Mouse (Mus musculus): ENCODE measurements around the gene Tfap4. TPM values are rescaled to one million over a fixed set of nuclear protein-coding genes. Genes with fewer than 3 reads are reported as not detected.
"Not testable (repeated sequence)": the region's sequence is repeated elsewhere in the genome, so short reads cannot be mapped to it uniquely, and the experiment has no call there.

The Tfap4 gene
- polyA plus RNA-seq, 1 experiment: 1.9 TPM

DNA sequence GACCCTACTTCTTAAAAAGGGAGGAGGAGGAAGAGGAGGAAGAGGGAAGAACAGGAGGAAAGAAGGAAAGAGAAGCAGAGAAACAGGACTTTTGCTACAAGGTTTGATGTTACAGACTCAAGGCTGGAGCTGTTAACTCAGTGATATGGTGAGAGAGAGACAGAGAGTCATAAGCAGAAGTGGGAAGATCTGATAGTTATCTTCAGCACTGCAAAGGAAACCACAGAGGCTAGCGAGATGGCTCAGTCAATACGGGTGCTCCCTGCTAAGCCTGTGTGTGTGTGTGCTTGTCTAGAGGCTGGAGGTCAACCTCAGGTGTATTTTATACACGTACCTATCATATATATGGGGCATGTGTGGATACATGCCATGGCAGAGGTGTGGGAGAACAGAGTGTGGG lies 24.2 kb upstream of the Tfap4 start:
- no peaks in the 10 kb centered on the region for H3K27me3 ChIP-seq (ENCODE audit: control insufficient read depth, insufficient read depth, low read length)
- peaks cover 7% of the 10 kb centered on the region for H3K4me1 ChIP-seq (ENCODE audit: control insufficient read depth, insufficient read depth, low read length)
- no peak overlapping the region for H3K27ac ChIP-seq (ENCODE audit: control insufficient read depth, insufficient read depth, low read depth, low read length)
- TF ChIP-seq CTCF (IDR thresholded peaks at IDR 0.05; ENCODE audit: control insufficient read depth, insufficient read depth, insufficient replicate concordance, low read depth, low read length): no peak
- H3K36me3 ChIP-seq (ENCODE audit: control insufficient read depth, insufficient read depth, low read length): no peaks in the 10 kb centered on the region
- H3K4me3 ChIP-seq (ENCODE audit: control insufficient read depth, low read depth, low read length): no peak overlapping the region

DNA sequence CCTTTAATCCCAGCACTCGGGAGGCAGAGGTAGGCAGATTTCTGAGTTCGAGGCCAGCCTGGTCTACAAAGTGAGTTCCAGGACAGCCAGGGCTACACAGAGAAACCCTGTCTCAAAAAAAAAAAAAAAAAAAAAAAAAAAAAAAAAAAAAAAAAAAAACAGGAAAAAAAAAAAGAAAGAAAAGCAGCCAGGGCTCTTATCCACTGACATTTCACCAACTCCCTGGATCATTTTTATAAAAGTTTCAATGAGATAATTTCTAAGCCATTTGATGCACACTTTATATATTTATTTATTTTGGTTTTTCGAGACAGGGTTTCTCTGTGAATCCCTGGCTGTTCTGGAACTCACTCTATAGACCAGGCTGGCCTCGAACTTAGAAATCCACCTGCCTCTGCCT lies 21.5 kb upstream of the Tfap4 start:
- H3K4me3 ChIP-seq (ENCODE audit: control insufficient read depth, low read depth, low read length); H3K27me3 ChIP-seq (ENCODE audit: control insufficient read depth, insufficient read depth, low read length); H3K4me1 ChIP-seq (ENCODE audit: control insufficient read depth, insufficient read depth, low read length); H3K27ac ChIP-seq (ENCODE audit: control insufficient read depth, insufficient read depth, low read depth, low read length); H3K36me3 ChIP-seq (ENCODE audit: control insufficient read depth, insufficient read depth, low read length): not testable (repeated sequence)

DNA sequence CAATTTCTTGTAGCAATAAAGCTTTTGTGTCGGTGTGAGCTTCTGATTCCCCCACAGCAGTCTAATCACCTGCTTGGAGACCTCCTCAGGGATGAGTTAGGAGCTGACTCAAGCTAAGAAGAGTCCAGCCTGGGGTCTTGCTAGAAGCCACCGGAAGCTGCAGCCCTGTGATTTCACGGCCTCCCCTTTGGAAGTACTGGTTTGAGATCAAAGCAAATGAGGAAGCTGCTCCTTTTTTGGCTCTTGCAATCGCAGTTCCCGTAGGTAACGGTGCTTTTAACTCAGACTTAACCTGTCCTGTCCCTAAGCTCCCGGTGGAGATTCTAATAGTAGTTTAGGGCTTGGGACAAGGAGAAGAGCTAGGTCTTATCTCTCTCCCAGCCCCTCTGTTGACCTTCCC lies 19.0 kb upstream of the Tfap4 start:
- H3K27ac ChIP-seq (ENCODE audit: control insufficient read depth, insufficient read depth, low read depth, low read length): no peak overlapping the region
- TF ChIP-seq CTCF (IDR thresholded peaks at IDR 0.05; ENCODE audit: control insufficient read depth, insufficient read depth, insufficient replicate concordance, low read depth, low read length): no peak
- no peak for TF ChIP-seq POLR2A (IDR thresholded peaks at IDR 0.05; ENCODE audit: control insufficient read depth, low read depth, low read length)
- H3K4me1 ChIP-seq (ENCODE audit: control insufficient read depth, insufficient read depth, low read length): no peaks in the 10 kb centered on the region
- no peak overlapping the region for H3K4me3 ChIP-seq (ENCODE audit: control insufficient read depth, low read depth, low read length)
- no peaks in the 10 kb centered on the region for H3K27me3 ChIP-seq (ENCODE audit: control insufficient read depth, insufficient read depth, low read length)
- no peaks in the 10 kb centered on the region for H3K36me3 ChIP-seq (ENCODE audit: control insufficient read depth, insufficient read depth, low read length)

DNA sequence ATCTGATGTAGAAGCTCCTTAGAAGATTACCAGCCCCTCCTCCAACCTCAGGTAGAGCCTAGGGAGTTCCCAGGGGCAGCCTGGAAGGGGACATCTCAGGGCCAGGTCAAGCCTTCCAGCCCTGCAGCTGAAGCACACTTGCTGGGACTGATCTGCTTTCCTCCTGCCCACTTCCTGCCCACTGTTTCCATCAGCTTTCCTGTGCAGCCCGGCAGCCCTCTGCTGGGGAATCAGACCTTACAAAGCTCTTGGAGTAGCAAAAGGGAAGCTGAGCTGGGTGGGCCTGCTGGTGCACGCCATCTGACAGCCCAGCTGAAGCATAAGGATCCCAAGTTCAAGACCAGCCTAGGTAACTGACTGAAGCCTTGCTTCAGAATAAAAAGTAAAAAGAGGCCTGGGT lies 17.2 kb upstream of the Tfap4 start:
- Histone ChIP-seq H3K27ac (ENCODE audit: control insufficient read depth, insufficient read depth, low read depth, low read length) (no peak overlapping the region), H3K4me1 (ENCODE audit: control insufficient read depth, insufficient read depth, low read length) (no peaks in the 10 kb centered on the region), H3K36me3 (ENCODE audit: control insufficient read depth, insufficient read depth, low read length) (no peaks in the 10 kb centered on the region), H3K27me3 (ENCODE audit: control insufficient read depth, insufficient read depth, low read length) (no peaks in the 10 kb centered on the region), H3K4me3 (ENCODE audit: control insufficient read depth, low read depth, low read length) (no peak overlapping the region)
- no peak for TF ChIP-seq CTCF (IDR thresholded peaks at IDR 0.05; ENCODE audit: control insufficient read depth, insufficient read depth, insufficient replicate concordance, low read depth, low read length)
- TF ChIP-seq POLR2A (IDR thresholded peaks at IDR 0.05; ENCODE audit: control insufficient read depth, low read depth, low read length): no peak

DNA sequence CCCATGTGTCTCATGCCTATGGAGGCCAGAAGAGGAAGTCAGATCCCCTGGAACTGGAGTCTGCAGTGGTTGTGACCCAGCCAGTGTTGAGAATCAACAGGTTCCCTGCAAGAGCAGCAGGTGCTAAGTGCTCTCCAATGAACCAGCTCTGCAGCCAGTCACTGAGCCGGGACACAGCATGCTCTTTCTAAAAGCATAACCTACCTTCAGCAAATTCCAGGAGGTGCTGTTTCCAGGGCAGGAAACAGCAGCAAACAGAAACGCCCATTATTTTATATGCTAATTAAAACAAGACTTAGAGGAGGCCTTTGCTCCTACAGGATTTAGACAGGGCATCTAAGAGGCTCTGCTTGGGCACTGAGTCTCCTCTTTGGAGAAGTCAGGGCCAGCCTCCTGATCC lies 16.4 kb upstream of the Tfap4 start:
- Histone ChIP-seq H3K4me3 (ENCODE audit: control insufficient read depth, low read depth, low read length) (no peak overlapping the region), H3K27me3 (ENCODE audit: control insufficient read depth, insufficient read depth, low read length) (no peaks in the 10 kb centered on the region), H3K27ac (ENCODE audit: control insufficient read depth, insufficient read depth, low read depth, low read length) (no peak overlapping the region), H3K4me1 (ENCODE audit: control insufficient read depth, insufficient read depth, low read length) (no peaks in the 10 kb centered on the region), H3K36me3 (ENCODE audit: control insufficient read depth, insufficient read depth, low read length) (no peaks in the 10 kb centered on the region)
- no peak for TF ChIP-seq CTCF (IDR thresholded peaks at IDR 0.05; ENCODE audit: control insufficient read depth, insufficient read depth, insufficient replicate concordance, low read depth, low read length)

DNA sequence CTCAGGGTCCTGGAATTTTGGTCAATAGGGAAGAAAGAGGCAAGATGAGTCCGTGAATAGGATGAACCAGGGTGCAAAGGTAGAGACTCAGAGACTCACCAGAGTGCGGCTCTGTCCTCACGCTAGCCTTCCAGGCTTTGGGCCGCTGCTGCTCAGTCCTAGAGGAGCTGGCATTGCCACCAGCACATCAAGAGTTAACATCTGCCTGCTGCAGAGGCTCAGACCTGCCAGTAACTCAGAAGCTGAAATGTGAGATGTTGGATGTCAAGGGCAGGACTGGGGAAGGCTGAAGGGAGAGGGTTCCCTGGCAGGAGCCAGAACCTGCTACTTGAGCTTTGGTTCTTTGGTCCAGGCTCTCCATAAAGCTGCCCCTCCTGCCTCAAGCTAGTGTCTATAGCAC lies 11.1 kb upstream of the Tfap4 start:
- Histone ChIP-seq H3K4me1 (ENCODE audit: control insufficient read depth, insufficient read depth, low read length) (no peaks in the 10 kb centered on the region), H3K4me3 (ENCODE audit: control insufficient read depth, low read depth, low read length) (no peak overlapping the region), H3K27ac (ENCODE audit: control insufficient read depth, insufficient read depth, low read depth, low read length) (no peak overlapping the region), H3K36me3 (ENCODE audit: control insufficient read depth, insufficient read depth, low read length) (no peaks in the 10 kb centered on the region), H3K27me3 (ENCODE audit: control insufficient read depth, insufficient read depth, low read length) (no peaks in the 10 kb centered on the region)
- TF ChIP-seq CTCF (IDR thresholded peaks at IDR 0.05; ENCODE audit: control insufficient read depth, insufficient read depth, insufficient replicate concordance, low read depth, low read length) (no peak), POLR2A (IDR thresholded peaks at IDR 0.05; ENCODE audit: control insufficient read depth, low read depth, low read length) (no peak)

DNA sequence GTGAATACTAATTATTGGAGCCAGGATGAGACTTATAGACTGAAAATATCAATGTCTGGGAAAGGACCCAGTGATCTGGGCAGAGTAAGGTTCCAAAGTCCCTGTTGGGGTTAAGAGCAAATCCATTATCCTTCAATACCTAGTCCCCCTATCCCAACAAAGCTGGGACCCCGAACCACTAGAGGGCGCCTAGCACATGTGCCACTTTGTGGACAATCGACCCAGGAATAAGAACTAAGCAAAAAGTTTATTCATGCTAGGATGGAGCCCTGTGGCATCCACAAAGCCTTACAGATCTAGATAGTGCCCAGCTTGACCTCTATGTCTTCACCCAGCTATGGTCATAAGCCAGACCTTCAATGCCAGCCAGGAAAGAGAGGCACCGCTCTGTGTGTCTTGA lies 8.3 kb upstream of the Tfap4 start:
- Histone ChIP-seq H3K27me3 (ENCODE audit: control insufficient read depth, insufficient read depth, low read length) (no peaks in the 10 kb centered on the region), H3K36me3 (ENCODE audit: control insufficient read depth, insufficient read depth, low read length) (no peaks in the 10 kb centered on the region), H3K4me3 (ENCODE audit: control insufficient read depth, low read depth, low read length) (no peak overlapping the region), H3K27ac (ENCODE audit: control insufficient read depth, insufficient read depth, low read depth, low read length) (no peak overlapping the region), H3K4me1 (ENCODE audit: control insufficient read depth, insufficient read depth, low read length) (no peaks in the 10 kb centered on the region)
- TF ChIP-seq CTCF (IDR thresholded peaks at IDR 0.05; ENCODE audit: control insufficient read depth, insufficient read depth, insufficient replicate concordance, low read depth, low read length) (peak; percentile 62; the same call in 1 of the 2 replicates), POLR2A (IDR thresholded peaks at IDR 0.05; ENCODE audit: control insufficient read depth, low read depth, low read length) (no peak)

DNA sequence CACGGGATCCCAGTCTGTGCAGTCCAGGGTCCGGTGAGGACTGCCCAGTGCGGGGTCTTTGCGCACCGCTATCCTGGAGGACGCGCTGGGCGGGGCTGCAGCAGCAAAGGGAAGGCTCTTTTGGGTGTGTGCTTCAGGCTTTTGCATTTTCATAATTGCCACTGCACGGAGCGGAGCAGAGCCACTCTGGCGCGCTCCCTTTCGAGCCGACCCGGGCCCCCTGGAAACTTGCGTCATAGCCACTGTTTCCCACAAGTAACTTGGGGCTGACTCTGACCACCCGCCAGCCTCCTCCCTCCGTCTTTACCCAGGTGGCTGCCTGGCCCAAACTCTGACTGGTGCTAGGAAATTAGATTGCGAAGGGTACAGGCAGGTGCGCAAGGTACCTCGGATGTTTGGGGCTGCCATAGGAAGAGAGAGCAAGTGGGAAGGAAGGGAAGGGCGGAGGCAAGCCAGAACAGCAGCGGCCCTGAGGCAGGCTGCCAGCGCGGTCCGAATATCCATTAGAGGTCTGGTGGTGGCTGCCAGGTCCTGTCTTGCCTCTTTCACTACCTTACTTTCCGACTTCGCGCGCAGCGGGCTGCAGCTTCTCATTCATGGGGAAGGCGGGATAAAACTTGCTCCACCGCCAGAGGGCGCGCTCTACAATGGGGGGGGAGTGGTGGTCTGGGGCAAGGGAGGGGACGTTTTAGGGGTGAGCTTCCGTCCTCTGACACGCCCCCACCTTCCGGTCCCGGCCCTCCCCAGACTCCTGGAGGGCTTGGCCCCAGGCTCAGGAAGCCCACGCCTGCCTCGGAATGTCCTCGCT lies 695 bp upstream of the Tfap4 start:
- peak overlapping the region; percentile 79 for H3K27ac ChIP-seq (ENCODE audit: control insufficient read depth, insufficient read depth, low read depth, low read length)
- H3K4me1 ChIP-seq (ENCODE audit: control insufficient read depth, insufficient read depth, low read length): peaks cover 16% of the 10 kb centered on the region

More for the DNA sequence above, 695 bp upstream of the Tfap4 start:
- Histone ChIP-seq H3K36me3 (ENCODE audit: control insufficient read depth, insufficient read depth, low read length) (no peaks in the 10 kb centered on the region), H3K27me3 (ENCODE audit: control insufficient read depth, insufficient read depth, low read length) (no peaks in the 10 kb centered on the region), H3K4me3 (ENCODE audit: control insufficient read depth, low read depth, low read length) (peak overlapping the region; percentile 92)
- TF ChIP-seq CTCF (IDR thresholded peaks at IDR 0.05; ENCODE audit: control insufficient read depth, insufficient read depth, insufficient replicate concordance, low read depth, low read length): peak; percentile 56
- TF ChIP-seq POLR2A (IDR thresholded peaks at IDR 0.05; ENCODE audit: control insufficient read depth, low read depth, low read length): no peak
